Mouse (Mus musculus) large intestine, adult 2 months (tissue): ENCODE measurements around the gene Klhl13. TPM values are rescaled to one million over a fixed set of nuclear protein-coding genes. Genes with fewer than 3 reads are reported as not detected.

ENCODE experiments used
- DNase-seq: peaks from one replicate; pipeline ENCODE4 v3.0.0-alpha.2; 2012; ENCODE audit warnings: low read depth, low spot score
- WGBS: fragments of 180-500 bp; shearing (Covaris S2); methylation state at CpG from one replicate; pipeline ENCODE4 v1.1.7; 2018; 5-methylcytosine and 5-hydroxymethylcytosine counted together
- polyA plus RNA-seq: library from polyadenylated mRNA; depleted of rRNA; stranded (reverse); fragments of >200 nt; gene quantifications from 2 replicates; pipeline ENCODE4 v1.2.3, GENCODE M21; 2012; rRNA removed

Gene Klhl13
- polyA plus RNA-seq = 1.4 TPM in 2 replicates

- 15% methylated on average over 45 of the region's 45 CpGs for WGBS
- DNase-seq = no peak
These were observed at the start of gene Klhl13 for GRCm38 (mm10) chrX:23364514-23365381. Gene Klhl13 (minus strand): TSS chrX:23365082.

GRCm38 (mm10) chrX:23409296-23410149 lies 44.6 kb upstream of the Klhl13 start:
- DNase-seq = no peak
- WGBS = 49% methylated on average over 4 of the region's 4 CpGs

- DNase-seq = no peak
- 24% methylated on average over 4 of the region's 4 CpGs for whole genome bisulfite sequencing
These were observed 23.8 kb upstream of the Klhl13 start for GRCm38 (mm10) chrX:23388716-23389115.

GRCm38 (mm10) chrX:23363441-23363840 lies 1.4 kb downstream of the Klhl13 start:
- 56% methylated on average over 6 of the region's 6 CpGs for WGBS
- no peak for DNase-seq

- no peak for DNase-seq
- WGBS = 88% methylated on average over 3 of the region's 3 CpGs
These were observed 4.4 kb downstream of the Klhl13 start for GRCm38 (mm10) chrX:23360446-23360845.

GRCm38 (mm10) chrX:23350083-23350482 lies 14.8 kb downstream of the Klhl13 start:
- WGBS = 83% methylated on average over 1 of the region's 1 CpGs
- DNase-seq = no peak

- WGBS = 65% methylated on average over 1 of the region's 1 CpGs
- no peak for DNase-seq
These were observed 36.8 kb downstream of the Klhl13 start for GRCm38 (mm10) chrX:23328116-23328515.

- no peak for DNase-seq
These were observed 46.0 kb downstream of the Klhl13 start for GRCm38 (mm10) chrX:23318857-23319256.

- 33% methylated on average over 5 of the region's 5 CpGs for WGBS
These were observed 68.8 kb downstream of the Klhl13 start for GRCm38 (mm10) chrX:23295952-23296598.

GRCm38 (mm10) chrX:23285442-23285817 lies 79.5 kb downstream of the Klhl13 start:
- DNase-seq = no peak
- 47% methylated on average over 10 of the region's 10 CpGs for WGBS

More at GRCm38 (mm10) chrX:23295952-23296598, 68.8 kb downstream of the Klhl13 start:
- no peak for DNase-seq

- no peak for DNase-seq
- WGBS = 64% methylated on average over 11 of the region's 11 CpGs
These were observed 80.1 kb downstream of the Klhl13 start for GRCm38 (mm10) chrX:23284530-23285441.

- DNase-seq = no peak
- 62% methylated on average over 1 of the region's 1 CpGs for WGBS
These were observed 97.3 kb downstream of the Klhl13 start for GRCm38 (mm10) chrX:23267601-23268000.

GRCm38 (mm10) chrX:23248752-23249151 lies 116.1 kb downstream of the Klhl13 start:
- DNase-seq = no peak
